Mouse (Mus musculus) macrophage (primary cell): ENCODE data around the gene Zbtb45. TPM values are rescaled to one million over a fixed set of nuclear protein-coding genes. Genes with fewer than 3 reads are reported as not detected.

Source experiments
- H3K27ac ChIP-seq: fragments of 350-480 bp; formaldehyde crosslinking; 2 replicates; pipeline ENCODE4 v1.9.0; 2021
- H3K36me3 ChIP-seq: fragments of 350-480 bp; formaldehyde crosslinking; 2 replicates; pipeline ENCODE4 v1.9.0; 2021; ENCODE audit errors: inconsistent target
- H3K4me3 ChIP-seq: fragments of 350-480 bp; formaldehyde crosslinking; 2 replicates; pipeline ENCODE4 v1.9.0; 2021; ENCODE audit errors: inconsistent target
- H3K79me2 ChIP-seq: fragments of 350-480 bp; formaldehyde crosslinking; 2 replicates; pipeline ENCODE4 v1.9.0; 2021; ENCODE audit errors: inconsistent target
- WGBS: methylation state at CpG from one replicate; pipeline ENCODE4 v1.1.7; 2026; ENCODE audit warnings: inconsistent platforms; ENCODE audit not compliant: missing documents; 5-methylcytosine and 5-hydroxymethylcytosine counted together
- polyA plus RNA-seq: library from polyadenylated mRNA; stranded (reverse); fragments of 250-400 nt; gene quantifications from 3 replicates; pipeline ENCODE4 v1.2.4, GENCODE M21; 2018; ENCODE audit warnings: inconsistent platforms

Zbtb45 gene
- polyA plus RNA-seq, 1 experiment from 2014 or later, result 7.4 TPM

GRCm38 (mm10) chr7:12998053-12998452 lies 11.8 kb downstream of the Zbtb45 start, which contains the start of gene Slc27a5:
Slc27a5 (minus strand) TSS chr7:12998192.
- H3K36me3 ChIP-seq, result no peaks in the 10 kb centered on the region
- H3K79me2 ChIP-seq, result no peaks in the 10 kb centered on the region
- 85% methylated on average over 5 of the region's 5 CpGs for WGBS
- H3K4me3 ChIP-seq, result no peak within 1 kb of the TSS
- H3K27ac ChIP-seq, result no peak within 1 kb of the TSS

GRCm38 (mm10) chr7:12997230-12997629 lies 12.6 kb downstream of the Zbtb45 start:
- Histone ChIP-seq H3K4me3 (no peak overlapping the region), H3K27ac (no peak overlapping the region), H3K79me2 (no peaks in the 10 kb centered on the region), H3K36me3 (no peaks in the 10 kb centered on the region)
- 84% methylated on average over 5 of the region's 5 CpGs for WGBS

GRCm38 (mm10) chr7:12995862-12996261 lies 14.0 kb downstream of the Zbtb45 start:
- Histone ChIP-seq H3K4me3 (no peak overlapping the region), H3K36me3 (no peaks in the 10 kb centered on the region), H3K79me2 (no peaks in the 10 kb centered on the region), H3K27ac (no peak overlapping the region)

GRCm38 (mm10) chr7:12993148-12993547 lies 16.7 kb downstream of the Zbtb45 start:
- no peaks in the 10 kb centered on the region for H3K79me2 ChIP-seq
- no peak overlapping the region for H3K27ac ChIP-seq
- WGBS, result 90% methylated on average over 7 of the region's 10 CpGs
- H3K4me3 ChIP-seq, result no peak overlapping the region
- H3K36me3 ChIP-seq, result no peaks in the 10 kb centered on the region

- H3K4me3 ChIP-seq, result no peak overlapping the region
- no peaks in the 10 kb centered on the region for H3K79me2 ChIP-seq
- WGBS, result 0% methylated on average over 3 of the region's 3 CpGs
- no peaks in the 10 kb centered on the region for H3K36me3 ChIP-seq
- no peak overlapping the region for H3K27ac ChIP-seq
Measured at GRCm38 (mm10) chr7:12992222-12992621, 17.6 kb downstream of the Zbtb45 start.

- Histone ChIP-seq H3K79me2 (no peaks in the 10 kb centered on the region), H3K4me3 (no peak overlapping the region), H3K27ac (peak overlapping the region; percentile 19; the same call in 1 of the 2 replicates), H3K36me3 (no peaks in the 10 kb centered on the region)
- 77% methylated on average over 8 of the region's 8 CpGs for WGBS
Measured at GRCm38 (mm10) chr7:12987409-12988189, 22.2 kb downstream of the Zbtb45 start.

- WGBS, result 87% methylated on average over 8 of the region's 8 CpGs
- no peak overlapping the region for H3K4me3 ChIP-seq
- no peaks in the 10 kb centered on the region for H3K36me3 ChIP-seq
- no peak overlapping the region for H3K27ac ChIP-seq
- H3K79me2 ChIP-seq, result no peaks in the 10 kb centered on the region
Measured at GRCm38 (mm10) chr7:12986906-12987305, 22.9 kb downstream of the Zbtb45 start.

- Histone ChIP-seq H3K4me3 (no peak overlapping the region), H3K36me3 (no peaks in the 10 kb centered on the region), H3K27ac (no peak overlapping the region), H3K79me2 (no peaks in the 10 kb centered on the region)
- 100% methylated on average over 1 of the region's 1 CpGs for WGBS
Measured at GRCm38 (mm10) chr7:12985724-12986123, 24.1 kb downstream of the Zbtb45 start.

- H3K79me2 ChIP-seq, result no peaks in the 10 kb centered on the region
- H3K36me3 ChIP-seq, result no peaks in the 10 kb centered on the region
- no peak overlapping the region for H3K27ac ChIP-seq
- 98% methylated on average over 7 of the region's 7 CpGs for WGBS
- no peak overlapping the region for H3K4me3 ChIP-seq
Measured at GRCm38 (mm10) chr7:12980291-12980690, 29.5 kb downstream of the Zbtb45 start.

GRCm38 (mm10) chr7:12979776-12980175 lies 30.1 kb downstream of the Zbtb45 start:
- Histone ChIP-seq H3K79me2 (no peaks in the 10 kb centered on the region), H3K36me3 (no peaks in the 10 kb centered on the region), H3K27ac (peak overlapping the region; percentile 76; the same call in 1 of the 2 replicates), H3K4me3 (no peak overlapping the region)
- 84% methylated on average over 6 of the region's 6 CpGs for WGBS

- Histone ChIP-seq H3K79me2 (no peaks in the 10 kb centered on the region), H3K4me3 (no peak overlapping the region), H3K27ac (peak overlapping the region; percentile 76), H3K36me3 (no peaks in the 10 kb centered on the region)
- 84% methylated on average over 18 of the region's 18 CpGs for WGBS
Measured at GRCm38 (mm10) chr7:12978931-12979722, 30.7 kb downstream of the Zbtb45 start.

- 0% methylated on average over 49 of the region's 49 CpGs for WGBS
- Histone ChIP-seq H3K36me3 (no peaks in the 10 kb centered on the region), H3K4me3 (peak within 1 kb of the TSS; percentile 70), H3K79me2 (no peaks in the 10 kb centered on the region), H3K27ac (peak within 1 kb of the TSS; percentile 90)
Measured at GRCm38 (mm10) chr7:12977682-12978389, 32.0 kb downstream of the Zbtb45 start, which contains the start of gene Zfp446. Zfp446 (plus strand) TSS chr7:12977848.

- WGBS, result 91% methylated on average over 18 of the region's 25 CpGs
- Histone ChIP-seq H3K27ac (no peak overlapping the region), H3K36me3 (peaks cover 25% of the 10 kb centered on the region; the same call in 1 of the 2 replicates), H3K79me2 (peaks cover 22% of the 10 kb centered on the region), H3K4me3 (no peak overlapping the region)
Measured at GRCm38 (mm10) chr7:12970906-12971305, 38.9 kb downstream of the Zbtb45 start.

GRCm38 (mm10) chr7:12966104-12966845 lies 43.6 kb downstream of the Zbtb45 start:
- under 1% methylated on average over 25 of the region's 29 CpGs for WGBS
- H3K4me3 ChIP-seq, result peak overlapping the region; percentile 74
- H3K36me3 ChIP-seq, result peaks cover 22% of the 10 kb centered on the region; the same call in 1 of the 2 replicates
- H3K27ac ChIP-seq, result peak overlapping the region; percentile 81
- H3K79me2 ChIP-seq, result peaks cover 22% of the 10 kb centered on the region
